Mouse (Mus musculus): ENCODE measurements around the gene 5830473C10Rik. TPM values are rescaled to one million over a fixed set of nuclear protein-coding genes. Genes with fewer than 3 reads are reported as not detected.
"Not testable (repeated sequence)": the region's sequence is repeated elsewhere in the genome, so short reads cannot be mapped to it uniquely, and the experiment has no call there.

5830473C10Rik gene
- polyA plus RNA-seq, 1 experiment from 2014 or later = 0.09 TPM

DNA sequence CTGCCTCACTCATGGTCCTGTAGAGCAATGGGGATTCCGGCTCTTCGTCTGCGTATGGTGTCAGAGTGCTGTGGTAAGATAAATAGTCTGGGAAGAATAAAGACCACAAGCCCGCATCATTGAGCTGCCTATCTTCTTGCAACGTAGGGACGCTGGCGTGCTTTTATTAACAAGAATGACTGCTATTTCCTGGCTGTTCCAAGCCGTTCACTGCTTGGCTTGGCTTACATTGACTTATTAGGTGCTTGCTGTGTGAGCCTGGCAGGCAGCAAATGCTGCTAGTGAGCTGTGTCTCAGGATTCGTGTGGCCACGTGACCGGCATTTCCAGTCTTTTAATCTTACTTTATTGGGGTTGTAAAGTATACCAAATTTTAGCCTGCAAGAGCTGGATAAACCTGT, 48.0 kb downstream of the 5830473C10Rik start:
- Histone ChIP-seq H3K4me2 (no peak overlapping the region), H3K9ac (no peak overlapping the region), H3K9me3 (no peaks in the 10 kb centered on the region), H3K27me3 (replicated peaks) (no peaks in the 10 kb centered on the region), H3K36me3 (replicated peaks) (no peaks in the 10 kb centered on the region), H3K27ac (no peak overlapping the region), H3K4me3 (no peak overlapping the region), H3K4me1 (no peaks in the 10 kb centered on the region)
- 79% methylated on average over 11 of the region's 11 CpGs for WGBS
- ATAC-seq (replicated peaks) = no peak

DNA sequence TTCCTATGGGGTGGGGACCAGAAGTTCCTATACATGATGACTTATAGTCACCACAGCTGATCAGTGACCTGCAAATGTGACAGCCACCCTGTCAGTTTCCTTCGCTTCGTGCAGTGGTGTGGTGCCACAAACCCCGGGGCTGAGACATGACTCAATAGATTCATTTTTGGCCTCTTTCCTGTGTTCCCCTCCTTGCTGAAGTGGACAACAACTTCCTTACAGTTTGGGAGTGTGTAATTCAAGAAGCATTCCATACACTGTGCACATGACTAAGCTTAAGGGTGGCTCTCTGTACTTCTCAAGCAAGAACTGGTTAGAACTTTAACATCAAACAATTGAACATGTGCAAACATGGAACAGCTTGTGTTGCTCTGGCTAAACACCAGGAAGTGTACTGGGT, 50.5 kb downstream of the 5830473C10Rik start:
- no peak overlapping the region for H3K4me3 ChIP-seq
- H3K9me3 ChIP-seq = no peaks in the 10 kb centered on the region
- H3K4me1 ChIP-seq = no peaks in the 10 kb centered on the region
- no peak overlapping the region for H3K4me2 ChIP-seq
- WGBS = 92% methylated on average over 3 of the region's 3 CpGs
- no peaks in the 10 kb centered on the region for H3K36me3 ChIP-seq (replicated peaks)
- ATAC-seq (replicated peaks) = no peak
- H3K27ac ChIP-seq = no peak overlapping the region
- no peak overlapping the region for H3K9ac ChIP-seq
- H3K27me3 ChIP-seq (replicated peaks) = no peaks in the 10 kb centered on the region

DNA sequence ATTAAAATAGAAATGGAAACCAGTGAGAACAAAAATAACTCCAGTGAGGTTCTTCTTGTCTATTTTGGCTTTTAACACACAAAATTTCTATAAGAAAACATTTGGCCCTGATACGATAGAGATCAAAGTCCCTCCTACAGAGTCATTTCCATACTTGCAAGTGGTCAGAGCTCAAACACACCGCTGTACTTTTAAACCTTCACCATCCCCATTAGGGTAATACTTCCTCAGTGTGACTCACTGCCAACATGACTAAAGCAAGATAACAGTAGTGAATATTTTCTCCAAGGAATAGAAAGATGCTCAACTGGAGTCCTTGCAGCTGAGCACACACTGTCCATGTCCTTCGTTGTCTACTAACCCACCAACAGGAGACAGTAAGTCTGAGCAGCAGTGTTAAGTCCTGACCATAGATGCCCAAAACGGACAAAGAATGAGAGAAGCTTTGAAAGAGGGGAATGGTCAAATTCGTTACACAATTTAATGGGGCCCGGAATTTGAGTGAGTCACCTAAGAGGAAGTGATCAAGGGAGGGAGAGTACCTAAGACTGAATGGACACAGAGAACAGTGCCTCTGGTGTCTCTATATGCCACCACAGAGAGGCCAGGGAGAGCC, 51.2 kb downstream of the 5830473C10Rik start:
- 90% methylated on average over 6 of the region's 6 CpGs for WGBS
- H3K4me3 ChIP-seq = no peak overlapping the region
- H3K4me2 ChIP-seq = no peak overlapping the region
- no peaks in the 10 kb centered on the region for H3K9me3 ChIP-seq
- ATAC-seq (replicated peaks) = no peak
- H3K27ac ChIP-seq = no peak overlapping the region
- H3K4me1 ChIP-seq = no peaks in the 10 kb centered on the region
- no peaks in the 10 kb centered on the region for H3K27me3 ChIP-seq (replicated peaks)
- no peak overlapping the region for H3K9ac ChIP-seq
- no peaks in the 10 kb centered on the region for H3K36me3 ChIP-seq (replicated peaks)

DNA sequence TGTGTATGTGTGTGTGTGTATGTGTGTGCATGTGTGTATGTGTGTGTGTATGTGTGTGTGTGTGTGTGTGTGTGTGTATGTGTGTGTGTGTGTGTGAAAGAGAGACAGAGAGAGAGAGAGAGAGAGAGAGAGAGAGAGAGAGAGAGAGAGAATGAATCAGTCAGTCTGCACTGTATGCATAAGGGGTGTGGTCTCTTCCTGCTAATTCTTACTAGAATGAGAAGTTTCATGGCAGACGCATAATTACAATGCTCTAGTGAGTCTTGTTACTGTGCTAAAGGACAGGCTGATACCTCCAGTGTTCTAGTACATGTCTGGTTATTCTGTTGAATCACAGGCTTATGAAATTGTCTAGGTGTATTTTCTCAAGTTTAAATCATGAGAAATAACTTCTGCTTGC, 51.8 kb downstream of the 5830473C10Rik start:
- H3K36me3 ChIP-seq (replicated peaks); H3K4me3 ChIP-seq; H3K27ac ChIP-seq; H3K4me2 ChIP-seq; H3K9ac ChIP-seq; H3K4me1 ChIP-seq; ATAC-seq (replicated peaks); H3K27me3 ChIP-seq (replicated peaks); H3K9me3 ChIP-seq: not testable (repeated sequence)
- 89% methylated on average over 1 of the region's 1 CpGs for WGBS

DNA sequence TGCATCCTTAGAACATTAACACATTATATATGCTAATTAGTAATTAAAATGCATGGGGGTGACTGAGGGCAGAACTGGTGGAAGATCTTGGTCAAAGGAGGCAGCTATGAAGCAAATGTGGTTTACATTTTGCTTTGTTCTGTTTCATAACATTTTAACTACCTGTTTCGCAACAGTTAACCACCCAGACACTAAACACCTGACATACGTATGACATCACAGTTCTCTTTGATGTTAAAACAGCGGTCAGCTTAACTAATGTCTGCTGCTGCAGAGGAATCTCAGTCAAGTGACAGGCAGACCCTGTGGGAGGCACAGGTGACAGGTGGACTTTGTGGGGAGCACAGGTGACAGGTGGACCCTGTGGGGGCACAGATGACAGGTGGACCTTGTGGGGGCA, 57.0 kb downstream of the 5830473C10Rik start:
- Histone ChIP-seq H3K9ac (no peak overlapping the region), H3K27me3 (replicated peaks) (no peaks in the 10 kb centered on the region), H3K9me3 (no peaks in the 10 kb centered on the region), H3K27ac (no peak overlapping the region), H3K4me3 (no peak overlapping the region), H3K36me3 (replicated peaks) (no peaks in the 10 kb centered on the region), H3K4me2 (no peak overlapping the region), H3K4me1 (peaks cover 3% of the 10 kb centered on the region; the same call in 1 of the 2 replicates)
- 93% methylated on average over 3 of the region's 3 CpGs for WGBS
- ATAC-seq (replicated peaks) = peak; percentile 42; the same call in 1 of the 2 replicates

DNA sequence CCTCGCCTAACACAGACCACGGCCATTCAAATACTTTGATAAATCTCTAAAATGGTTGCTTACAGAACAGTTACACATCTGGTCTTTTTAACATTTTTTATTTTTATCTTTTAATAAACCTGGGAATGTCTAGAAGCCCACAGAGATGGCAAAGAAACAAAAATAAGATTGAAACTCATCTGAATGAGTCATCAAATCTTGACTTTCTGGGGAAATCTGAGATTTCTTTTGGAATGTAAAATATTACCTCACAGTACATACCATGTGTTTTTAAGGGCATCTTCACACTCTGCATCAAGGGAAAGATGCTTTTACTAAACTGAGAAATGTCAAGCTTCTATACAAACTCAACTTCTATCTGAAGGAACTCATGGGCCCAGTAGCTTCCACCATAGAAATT, 60.4 kb downstream of the 5830473C10Rik start:
- ATAC-seq (replicated peaks) = no peak
- no peak overlapping the region for H3K4me2 ChIP-seq
- 92% methylated on average over 2 of the region's 2 CpGs for WGBS
- no peak overlapping the region for H3K9ac ChIP-seq
- H3K9me3 ChIP-seq = no peaks in the 10 kb centered on the region
- no peak overlapping the region for H3K27ac ChIP-seq
- peaks cover 3% of the 10 kb centered on the region; the same call in 1 of the 2 replicates for H3K4me1 ChIP-seq
- no peaks in the 10 kb centered on the region for H3K36me3 ChIP-seq (replicated peaks)
- no peak overlapping the region for H3K4me3 ChIP-seq
- H3K27me3 ChIP-seq (replicated peaks) = no peaks in the 10 kb centered on the region

DNA sequence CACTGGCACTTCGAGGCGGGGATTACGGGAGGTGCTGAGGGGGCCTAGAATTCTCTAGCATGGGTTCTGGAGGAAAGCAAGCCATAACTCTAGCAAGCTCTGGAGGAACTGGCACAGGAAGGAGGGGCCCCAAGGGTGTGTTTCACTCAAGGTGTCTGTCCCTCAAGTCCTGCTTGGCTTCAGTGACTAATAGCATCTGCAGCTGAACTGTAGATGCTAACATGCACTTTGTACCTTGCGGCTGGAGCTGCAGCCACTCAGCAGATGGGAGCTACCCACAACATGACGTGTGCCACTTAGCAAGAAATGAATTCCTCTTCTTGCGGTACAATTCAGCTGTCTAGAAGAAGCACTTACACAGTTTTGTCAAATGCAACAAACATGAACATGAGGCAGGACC, 60.8 kb downstream of the 5830473C10Rik start:
- no peak for ATAC-seq (replicated peaks)
- Histone ChIP-seq H3K27ac (no peak overlapping the region), H3K9ac (no peak overlapping the region), H3K4me3 (no peak overlapping the region), H3K4me2 (no peak overlapping the region), H3K4me1 (peaks cover 3% of the 10 kb centered on the region; the same call in 1 of the 2 replicates), H3K36me3 (replicated peaks) (no peaks in the 10 kb centered on the region), H3K9me3 (no peaks in the 10 kb centered on the region), H3K27me3 (replicated peaks) (no peaks in the 10 kb centered on the region)
- WGBS = 94% methylated on average over 6 of the region's 6 CpGs

DNA sequence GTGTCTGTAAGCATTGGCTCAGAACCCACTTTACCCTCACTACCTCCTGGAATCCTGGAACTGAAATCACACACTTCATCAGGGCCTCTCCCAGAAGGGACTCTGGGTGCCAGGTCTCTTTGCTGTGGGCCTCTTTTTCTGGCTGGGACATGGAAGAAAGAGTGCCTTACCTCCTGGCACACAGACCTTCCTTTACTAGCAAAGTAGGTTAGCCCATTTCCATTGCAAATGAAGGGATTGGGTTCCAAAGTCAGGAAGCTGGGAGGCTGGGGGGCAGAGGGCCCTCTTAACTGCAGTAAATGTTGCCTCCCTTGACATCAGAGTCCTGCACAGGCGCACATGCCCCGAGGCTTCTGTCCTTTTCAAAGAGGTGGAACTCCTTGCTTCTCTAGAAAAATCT, 62.3 kb downstream of the 5830473C10Rik start:
- H3K4me1 ChIP-seq = no peaks in the 10 kb centered on the region
- H3K4me2 ChIP-seq = no peak overlapping the region
- no peak overlapping the region for H3K27ac ChIP-seq
- no peaks in the 10 kb centered on the region for H3K36me3 ChIP-seq (replicated peaks)
- H3K27me3 ChIP-seq (replicated peaks) = no peaks in the 10 kb centered on the region
- no peak for ATAC-seq (replicated peaks)
- no peak overlapping the region for H3K9ac ChIP-seq
- no peaks in the 10 kb centered on the region for H3K9me3 ChIP-seq
- WGBS = 72% methylated on average over 2 of the region's 2 CpGs
- H3K4me3 ChIP-seq = no peak overlapping the region

DNA sequence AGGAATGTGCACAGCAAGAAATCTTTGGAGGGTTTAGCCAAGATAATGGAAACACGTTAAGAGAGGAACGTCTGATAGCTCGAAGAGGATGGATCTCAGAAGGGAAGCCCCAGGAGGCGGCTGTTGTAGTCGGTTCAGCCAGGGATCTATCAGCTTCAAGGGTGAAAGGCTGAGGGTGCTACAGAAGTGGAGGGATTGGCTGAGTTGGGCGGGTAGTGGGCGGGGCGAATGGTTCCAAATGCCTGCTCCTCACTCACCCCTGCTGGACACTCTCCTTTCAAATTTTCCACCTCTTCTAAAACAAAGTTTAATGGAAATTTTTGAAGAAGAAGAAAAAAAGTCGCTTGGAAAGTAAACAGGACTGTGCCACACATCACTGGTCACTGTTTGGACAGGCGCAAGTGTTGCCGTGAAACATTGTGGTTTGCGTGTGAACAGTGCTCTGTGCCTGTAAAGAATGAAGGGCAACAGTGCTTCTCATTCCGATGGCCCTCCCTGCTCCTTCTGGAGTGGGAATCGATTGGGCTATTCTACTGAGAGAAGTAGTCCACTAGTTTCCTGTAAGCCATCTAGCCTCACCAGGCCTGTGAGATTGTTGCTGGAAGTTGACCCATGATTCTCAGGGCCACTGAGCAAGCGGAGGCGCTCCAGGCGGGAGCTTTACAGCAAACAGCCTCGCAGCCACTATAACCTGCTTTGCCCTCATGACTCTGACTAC, 64.0 kb downstream of the 5830473C10Rik start:
- 77% methylated on average over 18 of the region's 18 CpGs for WGBS

DNA sequence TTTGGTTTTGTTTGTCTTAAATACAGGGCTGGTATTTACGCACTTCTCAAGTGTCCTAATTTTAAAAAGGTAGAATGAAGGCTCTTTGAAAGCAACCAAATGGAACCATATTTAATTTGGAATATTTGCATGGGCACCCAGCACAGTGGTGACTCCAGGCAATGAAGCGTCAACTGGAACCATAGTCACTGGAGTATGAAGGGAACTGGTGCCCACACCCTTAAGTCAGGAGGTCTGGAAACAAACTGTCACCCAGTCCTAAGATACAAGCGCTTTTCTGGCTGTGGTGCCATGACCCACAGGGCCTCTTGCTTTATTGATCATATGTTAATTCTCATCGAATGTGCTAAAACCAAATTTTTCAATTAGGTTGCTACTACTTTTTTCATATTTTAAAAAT, 66.5 kb downstream of the 5830473C10Rik start:
- 94% methylated on average over 4 of the region's 4 CpGs for WGBS
- no peak for ATAC-seq (replicated peaks)
- Histone ChIP-seq H3K27me3 (replicated peaks) (no peaks in the 10 kb centered on the region), H3K36me3 (replicated peaks) (no peaks in the 10 kb centered on the region), H3K27ac (no peak overlapping the region), H3K9me3 (no peaks in the 10 kb centered on the region), H3K4me2 (no peak overlapping the region), H3K9ac (no peak overlapping the region), H3K4me3 (no peak overlapping the region), H3K4me1 (no peaks in the 10 kb centered on the region)

More for the DNA sequence above, 64.0 kb downstream of the 5830473C10Rik start:
- Histone ChIP-seq H3K36me3 (replicated peaks) (no peaks in the 10 kb centered on the region), H3K4me1 (no peaks in the 10 kb centered on the region), H3K4me3 (no peak overlapping the region), H3K9me3 (no peaks in the 10 kb centered on the region), H3K9ac (no peak overlapping the region), H3K27ac (no peak overlapping the region), H3K4me2 (no peak overlapping the region), H3K27me3 (replicated peaks) (no peaks in the 10 kb centered on the region)
- no peak for ATAC-seq (replicated peaks)

DNA sequence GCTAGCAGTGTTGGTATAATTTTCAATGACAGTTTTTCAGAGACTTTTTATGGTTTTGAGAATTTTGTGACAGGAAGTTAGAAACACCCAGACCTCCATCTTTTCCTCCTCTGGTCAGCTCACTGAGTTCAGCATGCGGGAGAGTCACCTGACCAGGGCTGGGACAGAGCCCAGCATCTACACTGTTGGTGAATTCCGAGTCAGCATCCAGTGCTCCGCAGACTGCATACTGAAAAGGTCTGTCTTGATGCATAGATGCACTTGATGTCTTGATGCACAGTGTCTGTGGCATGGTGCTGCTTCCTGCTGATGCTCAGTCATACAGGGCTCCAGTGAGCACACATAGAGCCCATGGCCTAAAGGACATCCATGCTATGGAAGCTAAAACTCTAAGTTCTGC, 67.1 kb downstream of the 5830473C10Rik start:
- Histone ChIP-seq H3K27ac (no peak overlapping the region), H3K9ac (no peak overlapping the region), H3K36me3 (replicated peaks) (no peaks in the 10 kb centered on the region), H3K27me3 (replicated peaks) (no peaks in the 10 kb centered on the region), H3K4me2 (no peak overlapping the region), H3K4me1 (no peaks in the 10 kb centered on the region), H3K9me3 (no peaks in the 10 kb centered on the region), H3K4me3 (no peak overlapping the region)
- ATAC-seq (replicated peaks) = 0 out of 2 replicates have a peak, but pooled peaks have one; percentile 54
- WGBS = 68% methylated on average over 3 of the region's 3 CpGs

DNA sequence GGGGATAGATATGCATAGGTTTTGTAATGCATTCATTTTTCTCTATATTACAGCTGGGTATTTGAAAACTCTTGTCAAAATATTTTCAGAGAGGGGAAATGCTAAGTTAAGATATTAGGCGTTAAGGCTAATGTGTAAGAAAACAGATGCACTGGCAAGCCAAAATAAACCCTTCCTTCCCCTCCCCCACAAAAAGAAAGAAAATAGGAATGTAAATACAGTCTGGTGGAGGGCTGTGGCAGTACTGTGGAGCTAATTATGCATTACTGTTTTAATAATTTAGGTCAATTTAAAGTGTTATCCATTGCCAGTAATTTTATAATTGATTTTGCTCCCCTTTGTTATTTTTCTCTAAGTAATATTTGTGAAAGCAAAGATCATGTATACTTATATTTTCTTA, 67.6 kb downstream of the 5830473C10Rik start:
- WGBS = 74% methylated on average over 1 of the region's 1 CpGs
- ATAC-seq (replicated peaks) = no peak
- Histone ChIP-seq H3K4me2 (no peak overlapping the region), H3K9me3 (no peaks in the 10 kb centered on the region), H3K4me1 (no peaks in the 10 kb centered on the region), H3K4me3 (no peak overlapping the region), H3K36me3 (replicated peaks) (no peaks in the 10 kb centered on the region), H3K27me3 (replicated peaks) (no peaks in the 10 kb centered on the region), H3K27ac (no peak overlapping the region), H3K9ac (no peak overlapping the region)

DNA sequence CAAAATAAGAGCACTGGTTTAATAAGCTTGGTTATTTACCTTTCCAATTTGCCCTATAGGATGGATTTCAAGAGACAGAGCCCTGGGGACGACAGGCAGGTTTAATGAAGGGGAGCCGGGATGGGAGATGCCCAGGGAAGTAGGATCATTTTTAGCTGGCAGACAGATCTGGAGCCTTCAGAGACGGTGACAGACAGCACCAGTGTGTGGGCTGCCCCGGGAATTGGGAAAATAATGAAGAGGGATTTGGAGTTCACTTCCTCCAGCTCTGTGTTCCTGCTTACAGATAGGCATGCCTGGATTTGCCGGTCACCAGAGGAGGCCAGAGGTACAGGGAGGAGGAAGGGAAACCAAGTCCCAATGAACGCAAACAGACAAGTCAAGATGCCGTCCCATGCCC, 74.0 kb downstream of the 5830473C10Rik start:
- H3K4me1 ChIP-seq = no peaks in the 10 kb centered on the region
- WGBS = 80% methylated on average over 7 of the region's 7 CpGs
- no peaks in the 10 kb centered on the region for H3K9me3 ChIP-seq
- H3K36me3 ChIP-seq (replicated peaks) = no peaks in the 10 kb centered on the region
- H3K27ac ChIP-seq = no peak overlapping the region
- no peaks in the 10 kb centered on the region for H3K27me3 ChIP-seq (replicated peaks)
- ATAC-seq (replicated peaks) = no peak
- no peak overlapping the region for H3K4me2 ChIP-seq
- H3K9ac ChIP-seq = no peak overlapping the region
- no peak overlapping the region for H3K4me3 ChIP-seq
